In the genomic region with DNA sequence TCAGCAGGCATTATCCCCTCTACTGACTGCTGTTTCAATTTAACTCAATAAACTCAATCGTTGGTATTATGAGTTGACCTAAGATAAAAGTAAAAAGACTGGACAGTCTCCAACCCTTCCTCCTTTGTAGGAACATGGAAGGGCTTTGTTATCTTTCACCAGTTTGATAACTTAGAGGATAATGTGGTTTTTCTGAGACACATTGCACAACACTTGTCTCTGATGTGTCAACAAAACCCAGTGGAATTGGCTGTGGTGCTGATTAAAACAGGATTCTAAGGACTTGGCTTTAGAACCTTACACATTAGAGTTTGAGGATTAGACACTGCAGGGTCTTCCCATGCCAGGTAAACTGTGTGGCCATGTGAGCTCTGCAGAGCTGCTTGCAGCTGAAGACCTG, we compare ENCODE assay signal across 23 mouse cellular contexts. TPM values are rescaled to one million over a fixed set of nuclear protein-coding genes. Genes with fewer than 3 reads are reported as not detected.
"Had no signal": no experiment of that assay in that cellular context is flagged by ENCODE, and none has a peak within 500 bp of the region (broad histone marks: within the 10 kb centered on the region; RNA-seq: fewer than 3 reads in every experiment).

No protein-coding gene starts in this region.

- H3K4me2 ChIP-seq: lung, embryonic 15.5 days; midbrain, embryonic 12.5 days; neural tube, embryonic 13.5 days; neural tube, embryonic 15.5 days had no signal

- H3K9ac ChIP-seq: liver, postnatal 0 days; lung, embryonic 15.5 days; midbrain, embryonic 12.5 days; neural tube, embryonic 13.5 days; neural tube, embryonic 15.5 days had no signal

- H3K4me1 ChIP-seq: midbrain, embryonic 12.5 days had no signal

- H3K9me3 ChIP-seq: lung, embryonic 15.5 days; midbrain, embryonic 10.5 days; midbrain, embryonic 12.5 days; neural tube, embryonic 13.5 days; neural tube, embryonic 15.5 days had no signal

- DNase-seq: liver, postnatal 0 days; lung, adult 2 months; lung, postnatal 14 days; lung, postnatal 36 days; midbrain, embryonic 14.5 days; retina, postnatal 1 day; right cerebral cortex, adult 18-20 months; right cerebral cortex, postnatal 25 days; right cerebral cortex, postnatal 4 days; spleen, adult 18-20 months; thymus, adult 18-20 months; thymus, postnatal 14 days; thymus, postnatal 36 days had no signal

- H3K36me3 ChIP-seq: lung, embryonic 15.5 days; midbrain, embryonic 10.5 days; midbrain, embryonic 12.5 days; neural tube, embryonic 13.5 days; neural tube, embryonic 15.5 days had no signal

- H3K4me3 ChIP-seq: lung, embryonic 15.5 days; midbrain, embryonic 10.5 days; midbrain, embryonic 12.5 days; myocyte; neural tube, embryonic 13.5 days; neural tube, embryonic 15.5 days had no signal

- H3K27me3 ChIP-seq: lung, embryonic 15.5 days; midbrain, embryonic 12.5 days; neural tube, embryonic 13.5 days; neural tube, embryonic 15.5 days had no signal

- ATAC-seq: liver, postnatal 0 days; lung, postnatal 0 days; midbrain, embryonic 16.5 days had no signal

- H3K27ac ChIP-seq: lung, embryonic 15.5 days; macrophage; midbrain, embryonic 10.5 days; midbrain, embryonic 12.5 days; neural tube, embryonic 13.5 days; neural tube, embryonic 15.5 days had no signal

RNA-seq across cellular contexts. Expression of gene Emcn, which starts 20.9 kb away (rescaled TPM):
- total RNA-seq: megakaryocyte, adult 5-6 weeks had no signal
- polyA plus RNA-seq: macrophage, myocyte had no signal
